Mouse (Mus musculus) skeletal muscle tissue, postnatal 0 days (tissue): ENCODE data around the gene Fam173a. TPM values are rescaled to one million over a fixed set of nuclear protein-coding genes. Genes with fewer than 3 reads are reported as not detected.

Experiments
- microRNA-seq, 2 experiments: library from miRNA; unstranded; fragments of <30 nt; microRNA quantifications; one replicate each; pipeline ENCODE4; 2016
- polyA plus RNA-seq: library from polyadenylated mRNA; unstranded; fragments of >200 nt; fragmentation: Nextera tagmentation; extraction: Ambion mirVana; gene quantifications from 2 replicates; pipeline ENCODE4 v1.2.1, GENCODE M21; 2015

Gene Fam173a
- polyA plus RNA-seq, result 55.4 and 60.9 TPM in 2 replicates

GRCm38 (mm10) chr17:25792615-25793014 is at the start of gene Fam173a:
Gene Fam173a, minus strand, starts transcription at chr17:25792901.

DNA sequence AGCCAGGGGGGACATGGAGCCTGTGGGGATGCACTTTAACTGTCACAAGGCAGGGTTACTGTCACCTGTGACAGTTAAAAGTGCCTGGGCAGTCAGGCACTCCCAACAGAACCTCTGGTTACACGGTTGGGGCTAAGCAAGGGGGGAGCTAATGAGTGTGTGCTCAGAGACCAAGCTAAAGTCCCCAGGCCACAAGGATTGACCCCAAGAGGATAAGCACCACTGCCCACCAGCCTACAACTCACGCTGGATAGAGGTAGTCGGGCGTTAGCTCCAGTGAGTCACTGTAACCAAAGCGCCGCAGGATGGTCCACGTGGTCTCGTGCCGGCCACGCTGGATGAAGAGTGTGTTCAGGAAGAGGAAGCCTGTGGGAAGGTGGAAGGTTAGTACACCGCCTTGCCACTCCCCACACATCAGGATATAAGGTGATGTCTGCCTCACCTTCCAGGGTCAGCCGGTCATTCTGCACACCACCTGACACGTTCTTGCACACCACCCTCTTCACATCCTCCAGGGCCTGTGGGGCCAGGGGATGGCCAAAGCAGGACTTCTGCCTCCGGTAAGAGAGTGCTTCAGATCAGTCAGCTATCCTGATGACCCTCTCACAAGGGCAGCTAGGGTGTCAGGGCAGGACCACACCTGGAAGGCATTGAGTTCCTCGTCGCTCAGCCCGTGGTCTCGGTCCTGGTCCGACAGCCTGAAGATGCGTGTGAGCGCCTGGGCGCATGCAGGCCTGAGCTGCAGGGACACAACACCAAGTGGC is 48.6 kb upstream of the Fam173a start, which contains the start of gene Gm20683:
Gene Gm20683, minus strand, starts transcription at position 647 of the 764 bp plus-strand sequence.

DNA sequence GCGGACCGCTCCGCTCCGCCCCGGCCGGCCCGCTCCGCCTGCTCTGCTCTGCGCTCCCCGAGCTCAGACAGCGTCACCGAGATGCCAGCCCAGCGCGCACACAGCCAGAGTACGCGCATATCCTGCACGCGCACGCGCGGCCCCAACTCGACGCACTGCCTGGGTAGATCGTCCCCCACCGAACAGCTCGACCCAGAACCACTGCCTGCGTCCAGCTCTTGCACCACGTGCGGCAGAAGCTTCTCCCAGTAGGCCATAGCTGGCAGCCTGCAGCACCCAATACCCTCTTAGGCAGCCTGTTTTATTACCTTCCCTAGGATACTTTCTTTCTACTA is 44.3 kb upstream of the Fam173a start, which contains the start of gene Rhbdl1:
Gene Rhbdl1, minus strand, starts transcription at position 220 of the 335 bp plus-strand sequence.

GRCm38 (mm10) chr17:25833291-25833663 is 40.6 kb upstream of the Fam173a start, which contains the start of gene Stub1:
Gene Stub1, minus strand, starts transcription at chr17:25833404.

GRCm38 (mm10) chr17:25828712-25829557 is 36.2 kb upstream of the Fam173a start, which contains the start of gene Jmjd8:
Gene Jmjd8, plus strand, starts transcription at chr17:25828867.

DNA sequence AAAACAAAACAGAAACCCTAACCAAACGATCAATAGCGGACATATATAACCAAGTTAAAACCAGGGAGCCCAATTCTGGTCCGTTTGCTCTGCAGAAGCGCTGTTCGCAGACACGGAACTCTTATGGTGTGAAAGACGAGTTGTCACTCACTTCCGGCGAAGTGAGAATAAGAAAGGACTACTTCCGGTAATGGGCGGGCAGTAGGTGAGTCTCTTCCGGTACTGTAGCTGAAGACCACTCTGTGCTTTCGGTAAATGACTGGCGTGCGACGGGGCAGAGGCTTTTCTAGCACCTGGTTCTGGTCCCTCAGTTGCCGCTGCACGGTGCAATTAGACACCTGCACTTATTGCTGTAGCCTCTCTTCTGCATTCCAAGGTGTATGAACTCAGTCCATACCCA is 30.8 kb upstream of the Fam173a start, which contains the start of gene Wdr24:
Gene Wdr24, plus strand, starts transcription at position 176 of the 400 bp plus-strand sequence.

DNA sequence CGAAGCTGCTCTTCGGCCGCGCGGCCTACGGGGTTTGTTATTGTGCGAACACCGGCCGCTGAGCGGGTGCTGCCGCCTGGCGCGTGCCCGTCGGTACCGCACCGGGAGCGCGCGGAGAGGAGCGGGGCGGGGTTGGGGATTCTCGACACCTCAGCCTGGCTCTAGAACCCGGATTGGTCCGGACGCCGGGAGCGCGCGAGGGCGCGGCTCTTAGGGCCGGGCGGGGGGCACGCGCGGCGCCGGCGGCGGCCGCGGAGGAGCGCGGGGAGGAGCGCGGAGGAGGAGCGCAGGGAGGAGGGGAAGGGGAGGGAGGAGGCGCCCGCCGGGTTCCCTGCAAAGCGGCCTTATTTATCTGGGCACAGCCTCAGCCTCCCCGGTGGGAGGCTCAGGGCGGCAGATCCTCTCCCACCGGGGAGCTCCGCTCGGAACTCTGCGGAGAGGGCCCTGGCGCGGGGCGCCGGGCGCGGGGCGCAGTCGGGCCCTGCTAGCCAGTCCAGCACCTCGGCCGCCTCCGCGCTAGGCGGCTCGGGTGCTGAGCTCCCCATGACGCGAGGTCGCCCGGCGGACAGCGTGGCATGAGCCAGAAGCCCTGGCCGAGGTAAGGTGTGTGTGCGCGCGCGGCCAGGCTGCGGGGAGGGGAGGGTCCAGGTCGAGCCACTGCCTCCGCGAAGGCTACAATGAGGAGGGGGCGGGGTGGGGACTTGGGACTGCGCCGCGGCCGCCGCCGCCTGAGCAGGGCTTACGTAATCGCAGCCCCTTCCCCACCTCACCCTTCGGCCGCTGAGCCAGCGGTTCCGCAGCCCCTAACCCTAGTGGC is 16.3 kb upstream of the Fam173a start, which contains the start of gene Fbxl16:
Gene Fbxl16, plus strand, starts transcription at position 297 of the 817 bp plus-strand sequence.

GRCm38 (mm10) chr17:25796951-25797369 is 4.3 kb upstream of the Fam173a start, which contains the start of gene Metrn:
Gene Metrn, minus strand, starts transcription at chr17:25797136.

GRCm38 (mm10) chr17:25795609-25796092 is 3.0 kb upstream of the Fam173a start, which contains the start of gene AC134908.4:
Gene AC134908.4, minus strand, starts transcription at chr17:25795659.

GRCm38 (mm10) chr17:25786280-25786679 is 6.4 kb downstream of the Fam173a start, which contains the start of gene Ccdc78:
Gene Ccdc78, plus strand, starts transcription at chr17:25786580.

GRCm38 (mm10) chr17:25785281-25785745 is 7.4 kb downstream of the Fam173a start, which contains the start of gene Haghl:
Gene Haghl, minus strand, starts transcription at chr17:25785673.

GRCm38 (mm10) chr17:25773549-25774120 is 19.1 kb downstream of the Fam173a start, which contains the start of gene Narfl:
Gene Narfl, plus strand, starts transcription at chr17:25773776.

DNA sequence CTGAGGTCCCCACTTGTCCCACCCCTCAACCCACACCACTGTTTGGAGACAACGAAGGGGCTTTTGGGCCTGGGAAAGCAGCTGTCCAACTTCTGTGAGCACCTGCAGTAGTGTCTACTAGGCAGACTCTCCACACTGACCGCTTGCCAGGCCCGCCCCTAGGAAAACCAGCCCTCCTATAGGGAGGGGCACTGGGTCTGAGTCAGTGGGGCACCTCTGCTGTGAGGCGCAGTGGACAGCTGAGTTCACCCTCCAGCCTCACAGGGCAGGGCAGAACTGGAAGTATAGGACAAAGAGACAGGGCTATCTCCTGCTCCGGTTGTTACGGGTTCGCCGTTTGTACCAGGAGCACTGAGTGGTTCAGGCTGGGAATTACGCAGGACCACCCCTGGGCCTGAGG is 38.5 kb downstream of the Fam173a start, which contains the start of gene Msln:
Gene Msln, minus strand, starts transcription at position 138 of the 400 bp plus-strand sequence.

Small RNA genes within 50 kb of the gene (microRNA-seq; reads per million reads assigned to microRNA genes)
- gene Gm25083, result 0 reads per million in 2 experiments
- 0.10 to 0.64 reads per million in 2 experiments for gene Mir3082
- gene Mir6966, result 0.20 to 1.1 reads per million in 2 experiments

Other genes starting within 250 kb of the Fam173a start
- gene Sox8, start 222.2 kb downstream of the Fam173a start, polyA plus RNA-seq, result 14.7 and 16.2 TPM in 2 replicates
- 11.6 and 14.8 TPM in 2 replicates for gene Lmf1, start 213.8 kb downstream of the Fam173a start, polyA plus RNA-seq
- gene Gng13, start 75.7 kb downstream of the Fam173a start, polyA plus RNA-seq, result 0.28 TPM in 1 of 2 replicates, not detected in the other
- gene Chtf18, start 65.5 kb downstream of the Fam173a start, polyA plus RNA-seq, result 3.2 and 4.6 TPM in 2 replicates
- gene Rpusd1, start 65.2 kb downstream of the Fam173a start, polyA plus RNA-seq, result 8.7 and 9.4 TPM in 2 replicates
- gene Mslnl, start 56.9 kb downstream of the Fam173a start, polyA plus RNA-seq, result not detected in 2 replicates
- gene Msln, start 38.5 kb downstream of the Fam173a start, polyA plus RNA-seq, result 1.4 and 1.7 TPM in 2 replicates
- gene Narfl, start 19.1 kb downstream of the Fam173a start, polyA plus RNA-seq, result 36.6 and 38.7 TPM in 2 replicates
- gene Haghl, start 7.2 kb downstream of the Fam173a start, polyA plus RNA-seq, result 31.4 and 32.9 TPM in 2 replicates
- 0.16 and 0.22 TPM in 2 replicates for gene Ccdc78, start 6.3 kb downstream of the Fam173a start, polyA plus RNA-seq
- 0.35 and 0.65 TPM in 2 replicates for gene AC134908.4, start 2.8 kb upstream of the Fam173a start, polyA plus RNA-seq
- gene Metrn, start 4.2 kb upstream of the Fam173a start, polyA plus RNA-seq, result 22.8 and 28.7 TPM in 2 replicates
- gene Fbxl16, start 16.2 kb upstream of the Fam173a start, polyA plus RNA-seq, result 0.72 and 0.95 TPM in 2 replicates
- gene Wdr24, start 30.7 kb upstream of the Fam173a start, polyA plus RNA-seq, result 11.8 and 12.4 TPM in 2 replicates
- gene Jmjd8, start 36.0 kb upstream of the Fam173a start, polyA plus RNA-seq, result 17.9 and 23.0 TPM in 2 replicates
- gene Stub1, start 40.5 kb upstream of the Fam173a start, polyA plus RNA-seq, result 186 and 212 TPM in 2 replicates
- 13.6 and 17.2 TPM in 2 replicates for gene Rhbdl1, start 44.4 kb upstream of the Fam173a start, polyA plus RNA-seq
- gene Gm20683, start 48.9 kb upstream of the Fam173a start, polyA plus RNA-seq, result 4.3 and 4.5 TPM in 2 replicates
- 11.2 and 13.6 TPM in 2 replicates for gene Rhot2, start 52.0 kb upstream of the Fam173a start, polyA plus RNA-seq
- 3.5 and 5.5 TPM in 2 replicates for gene Wdr90, start 68.6 kb upstream of the Fam173a start, polyA plus RNA-seq
- gene Mcrip2, start 75.9 kb upstream of the Fam173a start, polyA plus RNA-seq, result 120 and 122 TPM in 2 replicates
- gene Mettl26, start 82.2 kb upstream of the Fam173a start, polyA plus RNA-seq, result 35.5 and 37.9 TPM in 2 replicates
- 0.15 and 0.19 TPM in 2 replicates for gene Wfikkn1, start 88.0 kb upstream of the Fam173a start, polyA plus RNA-seq
- 9.7 and 10.2 TPM in 2 replicates for gene Rab40c, start 126.8 kb upstream of the Fam173a start, polyA plus RNA-seq
- 27.6 and 28.6 TPM in 2 replicates for gene Pigq, start 152.0 kb upstream of the Fam173a start, polyA plus RNA-seq
- gene Nhlrc4, start 152.1 kb upstream of the Fam173a start, polyA plus RNA-seq, result not detected in 2 replicates
- 0.14 TPM in 1 of 2 replicates, not detected in the other for gene A930017K11Rik, start 159.7 kb upstream of the Fam173a start, polyA plus RNA-seq
- 6.7 and 8.4 TPM in 2 replicates for gene Capn15, start 192.9 kb upstream of the Fam173a start, polyA plus RNA-seq